Mouse (Mus musculus) embryonic fibroblast, embryonic 13.5 days (primary cell): ENCODE results near the gene Abcd3.

Experiments used
- CTCF ChIP-seq: IDR thresholded peaks from 2 replicates; pipeline ENCODE4 v1.5.1; 2011; ENCODE audit warnings: mild to moderate bottlenecking, control low read depth, low read length, moderate library complexity, borderline replicate concordance; ENCODE audit not compliant: insufficient read depth
- POLR2A ChIP-seq: IDR thresholded peaks from 2 replicates; pipeline ENCODE4 v1.6.1; 2011; ENCODE audit warnings: low read depth, mild to moderate bottlenecking, control low read depth, low read length, moderate library complexity

DNA sequence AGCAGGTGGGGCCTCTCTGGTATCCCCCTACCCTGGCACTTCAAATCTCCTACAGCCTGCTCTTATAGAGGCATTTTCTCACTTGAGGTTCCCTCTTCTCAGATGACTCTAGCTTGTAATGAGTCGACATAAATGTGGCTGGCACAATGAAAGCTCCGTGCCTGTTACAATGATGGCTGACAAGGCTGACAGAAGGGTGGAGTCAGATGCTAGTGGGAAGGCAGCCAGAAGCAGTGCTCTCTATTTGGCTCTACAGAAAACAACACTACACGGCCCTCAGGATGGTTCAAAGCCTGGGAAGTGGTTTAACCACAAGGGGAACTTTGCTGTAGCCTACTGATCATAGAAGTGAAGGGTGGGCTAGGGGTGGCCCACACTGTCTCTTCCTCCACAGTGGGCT is 60.0 kb downstream of the Abcd3 start:
- TF ChIP-seq CTCF (no peak), POLR2A (no peak)
